Mouse (Mus musculus) stomach, embryonic 16.5 days (tissue): Measurements from ENCODE around the gene Hist1h3h. TPM values are rescaled to one million over a fixed set of nuclear protein-coding genes. Genes with fewer than 3 reads are reported as not detected.
"Not testable (repeated sequence)": the region's sequence is repeated elsewhere in the genome, so short reads cannot be mapped to it uniquely, and the experiment has no call there.

Experiments
- ATAC-seq: fragments of 200-750 bp; cut with Nextera tagmentation; 2 replicates; pipeline ENCODE4 v1.8.0; 2017; ENCODE audit warnings: moderate number of reproducible peaks, moderate TSS enrichment; ENCODE audit not compliant: insufficient read depth, low FRiP score
- H3K27ac ChIP-seq: fragments of 300-500 bp; sonication (generic); 2 replicates; pipeline ENCODE4 v1.5.1; 2014; ENCODE audit warnings: low read length
- H3K27me3 ChIP-seq: fragments of 300-500 bp; sonication (generic); 2 replicates; pipeline ENCODE4 v1.6.1; 2014; ENCODE audit warnings: low read length, control low read depth, mixed read lengths; ENCODE audit not compliant: control insufficient read depth, insufficient read depth
- H3K36me3 ChIP-seq: fragments of 300-500 bp; sonication (generic); 2 replicates; pipeline ENCODE4 v1.6.1; 2014; ENCODE audit warnings: low read length; ENCODE audit not compliant: control insufficient read depth, insufficient read depth
- H3K4me1 ChIP-seq: fragments of 300-500 bp; sonication (generic); 2 replicates; pipeline ENCODE4 v1.6.1; 2014; ENCODE audit warnings: low read length, control low read depth, mixed read lengths; ENCODE audit not compliant: control insufficient read depth, insufficient read depth
- H3K4me2 ChIP-seq: fragments of 300-500 bp; sonication (generic); 2 replicates; pipeline ENCODE4 v1.6.1; 2014; ENCODE audit warnings: low read depth, low read length, mixed read lengths
- H3K4me3 ChIP-seq: fragments of 300-500 bp; sonication (generic); replicated peaks from 2 replicates; pipeline ENCODE4 v1.5.1; 2014; ENCODE audit warnings: mild to moderate bottlenecking, low read length
- H3K9ac ChIP-seq: fragments of 300-500 bp; sonication (generic); 2 replicates; pipeline ENCODE4 v1.6.1; 2014; ENCODE audit warnings: low read length
- H3K9me3 ChIP-seq: fragments of 300-500 bp; sonication (generic); replicated peaks from 2 replicates; pipeline ENCODE4 v1.6.1; 2016; ENCODE audit warnings: low read length, control low read depth; ENCODE audit not compliant: control insufficient read depth
- WGBS: fragments of 180-500 bp; shearing (Covaris S2); extraction: QIAGEN DNeasy Blood & Tissue Kit; methylation state at CpG from one replicate; pipeline ENCODE4 v1.1.7; 2014; 5-methylcytosine and 5-hydroxymethylcytosine counted together
- polyA plus RNA-seq: library from polyadenylated mRNA; unstranded; fragments of >200 nt; fragmentation: Nextera tagmentation; extraction: Ambion mirVana; gene quantifications from 2 replicates; pipeline ENCODE4 v1.2.1, GENCODE M21; 2015

Hist1h3h gene
- polyA plus RNA-seq, 1 experiment from 2014 or later, result 4.6 TPM

DNA sequence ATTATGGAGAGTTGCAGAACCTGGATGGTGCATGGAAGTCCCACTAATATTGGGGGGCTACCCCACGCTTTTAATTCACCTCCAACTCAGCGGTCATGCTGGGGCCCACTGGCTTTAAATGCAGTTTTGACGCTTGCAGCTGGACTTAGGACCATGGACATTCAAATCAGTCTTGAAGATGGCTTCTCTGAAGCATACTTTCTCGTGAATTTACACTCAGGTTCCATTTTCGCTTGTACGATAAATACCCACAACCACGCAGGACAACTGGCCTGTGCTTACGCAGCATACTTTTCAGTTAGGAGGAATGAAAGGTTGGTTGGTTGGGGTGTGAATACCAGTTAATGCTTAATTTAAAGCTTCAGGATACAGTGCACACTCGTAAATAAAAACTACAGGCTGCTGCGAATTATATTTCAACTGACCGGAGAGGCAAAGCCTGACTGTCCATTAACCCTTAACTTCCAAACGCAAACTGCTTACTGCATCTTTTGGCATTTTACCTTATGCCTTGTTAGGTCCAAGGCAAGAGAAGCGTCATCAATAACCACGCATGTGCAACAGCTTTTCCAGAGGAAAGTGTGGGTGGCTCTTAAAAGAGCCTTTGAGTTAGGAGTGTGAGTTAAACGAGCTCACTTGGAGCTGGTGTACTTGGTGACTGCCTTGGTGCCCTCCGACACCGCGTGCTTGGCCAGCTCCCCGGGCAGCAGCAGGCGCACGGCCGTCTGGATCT lies 2.2 kb upstream of the Hist1h3h start:
- H3K4me1 ChIP-seq, result peaks cover 16% of the 10 kb centered on the region
- WGBS, result 1% methylated on average over 22 of the region's 22 CpGs
- H3K4me3 ChIP-seq, result peak overlapping the region; percentile 57
- no peaks in the 10 kb centered on the region for H3K27me3 ChIP-seq
- H3K9me3 ChIP-seq, result no peaks in the 10 kb centered on the region
- H3K4me2 ChIP-seq, result peak overlapping the region; percentile 70
- no peak for ATAC-seq
- no peaks in the 10 kb centered on the region for H3K36me3 ChIP-seq
- H3K27ac ChIP-seq, result peak overlapping the region; percentile 84
- H3K9ac ChIP-seq, result peak overlapping the region; percentile 73

DNA sequence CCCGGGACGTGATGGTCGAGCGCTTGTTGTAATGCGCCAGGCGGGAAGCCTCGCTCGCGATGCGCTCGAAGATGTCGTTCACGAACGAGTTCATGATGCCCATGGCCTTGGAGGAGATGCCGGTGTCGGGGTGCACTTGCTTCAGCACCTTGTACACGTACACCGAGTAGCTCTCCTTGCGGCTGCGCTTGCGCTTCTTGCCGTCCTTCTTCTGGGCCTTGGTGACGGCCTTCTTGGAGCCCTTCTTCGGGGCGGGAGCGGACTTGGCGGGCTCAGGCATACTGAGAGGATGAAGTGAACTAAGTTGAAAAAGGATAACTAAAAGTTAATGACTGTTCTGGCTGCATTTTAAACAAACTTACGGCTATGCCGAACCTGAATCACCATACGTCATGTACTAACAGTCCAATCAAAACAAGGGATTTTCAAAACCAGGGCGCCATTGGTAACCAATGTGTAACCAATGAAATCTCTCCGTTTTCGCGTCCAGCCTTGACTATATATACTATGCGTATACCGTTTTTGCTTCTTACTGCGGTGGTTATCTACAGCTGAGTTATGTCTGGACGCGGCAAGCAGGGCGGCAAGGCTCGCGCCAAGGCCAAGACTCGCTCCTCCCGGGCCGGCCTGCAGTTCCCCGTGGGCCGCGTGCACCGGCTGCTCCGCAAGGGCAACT lies 1.5 kb upstream of the Hist1h3h start, which contains the start of the genes Hist1h2bl and Hist1h2ai:
TSS of gene Hist1h2bl (minus strand) at position 280 of the 676 bp plus-strand sequence.
TSS of gene Hist1h2ai (plus strand) at position 559 of the 676 bp plus-strand sequence.
- peak within 1 kb of the TSS; percentile 57 for H3K4me3 ChIP-seq
- not testable (repeated sequence) for H3K9me3 ChIP-seq, H3K27me3 ChIP-seq, H3K36me3 ChIP-seq
- peak within 1 kb of the TSS; percentile 97 for H3K27ac ChIP-seq
- H3K4me2 ChIP-seq, result peak within 1 kb of the TSS; percentile 83
- peaks cover 20% of the 10 kb centered on the region for H3K4me1 ChIP-seq
- ATAC-seq, result peak; percentile 95
- H3K9ac ChIP-seq, result peak within 1 kb of the TSS; percentile 79
- WGBS, result under 1% methylated on average over 28 of the region's 50 CpGs

DNA sequence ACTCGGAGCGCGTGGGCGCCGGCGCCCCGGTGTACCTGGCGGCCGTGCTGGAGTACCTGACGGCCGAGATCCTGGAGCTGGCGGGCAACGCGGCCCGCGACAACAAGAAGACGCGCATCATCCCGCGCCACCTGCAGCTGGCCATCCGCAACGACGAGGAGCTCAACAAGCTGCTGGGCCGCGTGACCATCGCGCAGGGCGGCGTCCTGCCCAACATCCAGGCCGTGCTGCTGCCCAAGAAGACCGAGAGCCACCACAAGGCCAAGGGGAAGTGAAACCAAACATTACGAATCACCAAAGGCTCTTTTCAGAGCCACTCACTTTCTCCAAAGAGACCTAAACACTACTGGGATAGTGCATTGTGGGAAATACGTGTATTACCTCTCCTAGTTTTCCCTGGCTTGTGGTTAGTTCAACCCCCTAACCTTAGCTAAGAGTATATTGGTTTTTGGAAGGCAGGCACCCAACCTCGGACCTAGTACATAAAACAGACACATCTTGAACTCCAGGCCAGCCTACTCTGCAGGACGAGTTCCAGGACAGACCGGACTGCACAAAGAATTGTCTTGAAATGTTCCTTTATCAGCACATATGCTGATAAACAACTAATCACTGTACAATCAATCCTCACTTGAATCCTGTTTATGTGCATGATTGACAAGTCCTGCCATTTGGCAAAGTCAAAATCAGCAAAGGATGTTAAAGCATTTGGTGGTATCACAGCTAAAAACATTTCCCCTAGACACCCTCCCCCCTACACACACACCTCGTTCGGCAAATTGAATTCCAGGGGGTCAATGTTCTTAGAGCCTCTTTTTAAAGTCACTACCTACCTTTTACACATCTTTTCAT lies 693 bp upstream of the Hist1h3h start:
- peak overlapping the region; percentile 79 for H3K9ac ChIP-seq
- peak overlapping the region; percentile 57 for H3K4me3 ChIP-seq
- peak overlapping the region; percentile 97 for H3K27ac ChIP-seq
- H3K36me3 ChIP-seq, ATAC-seq, H3K27me3 ChIP-seq, H3K9me3 ChIP-seq: not testable (repeated sequence)
- 0% methylated on average over 9 of the region's 38 CpGs for WGBS
- H3K4me1 ChIP-seq, result peaks cover 21% of the 10 kb centered on the region
- peak overlapping the region; percentile 83 for H3K4me2 ChIP-seq

DNA sequence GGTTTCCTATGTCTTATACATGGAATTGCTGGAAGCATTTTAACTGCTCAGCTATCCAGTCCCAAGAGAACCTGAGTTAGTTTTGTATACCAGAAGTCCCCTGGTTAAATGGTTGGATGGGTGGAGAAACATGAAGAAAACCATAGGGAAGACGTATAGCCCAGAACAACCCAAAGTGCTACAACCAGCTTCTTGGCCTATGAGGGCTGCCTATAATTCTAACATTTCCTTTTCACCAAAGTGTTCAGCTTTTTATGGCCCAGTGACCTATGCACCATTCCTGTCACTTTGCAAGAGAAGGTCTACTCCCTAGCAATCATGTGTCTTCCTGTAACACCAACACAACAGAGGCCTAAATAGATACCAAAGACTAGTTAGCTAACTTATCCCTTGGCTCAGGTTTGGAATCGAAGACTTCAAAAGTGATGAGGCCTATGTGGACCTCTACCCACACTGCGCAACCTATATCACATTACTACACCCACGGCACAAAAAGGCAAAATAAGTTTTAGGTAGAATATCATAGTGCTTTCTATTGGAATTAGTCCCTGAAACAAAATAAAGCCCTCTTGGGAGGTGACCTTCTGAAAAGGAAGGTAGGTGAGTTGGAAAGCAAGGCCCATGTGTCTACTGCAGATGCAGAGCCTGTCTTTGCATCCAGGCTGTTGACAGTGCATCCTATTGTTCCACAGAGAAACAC lies 1.1 kb downstream of the Hist1h3h start:
- H3K4me1 ChIP-seq, result peaks cover 24% of the 10 kb centered on the region
- no peaks in the 10 kb centered on the region for H3K9me3 ChIP-seq
- H3K27ac ChIP-seq, result peak overlapping the region; percentile 75
- 51% methylated on average over 4 of the region's 4 CpGs for WGBS
- no peaks in the 10 kb centered on the region for H3K36me3 ChIP-seq
- H3K4me3 ChIP-seq, result peak overlapping the region; percentile 49
- peak overlapping the region; percentile 74 for H3K9ac ChIP-seq
- ATAC-seq, result no peak
- H3K27me3 ChIP-seq, result no peaks in the 10 kb centered on the region
- peak overlapping the region; percentile 68 for H3K4me2 ChIP-seq

DNA sequence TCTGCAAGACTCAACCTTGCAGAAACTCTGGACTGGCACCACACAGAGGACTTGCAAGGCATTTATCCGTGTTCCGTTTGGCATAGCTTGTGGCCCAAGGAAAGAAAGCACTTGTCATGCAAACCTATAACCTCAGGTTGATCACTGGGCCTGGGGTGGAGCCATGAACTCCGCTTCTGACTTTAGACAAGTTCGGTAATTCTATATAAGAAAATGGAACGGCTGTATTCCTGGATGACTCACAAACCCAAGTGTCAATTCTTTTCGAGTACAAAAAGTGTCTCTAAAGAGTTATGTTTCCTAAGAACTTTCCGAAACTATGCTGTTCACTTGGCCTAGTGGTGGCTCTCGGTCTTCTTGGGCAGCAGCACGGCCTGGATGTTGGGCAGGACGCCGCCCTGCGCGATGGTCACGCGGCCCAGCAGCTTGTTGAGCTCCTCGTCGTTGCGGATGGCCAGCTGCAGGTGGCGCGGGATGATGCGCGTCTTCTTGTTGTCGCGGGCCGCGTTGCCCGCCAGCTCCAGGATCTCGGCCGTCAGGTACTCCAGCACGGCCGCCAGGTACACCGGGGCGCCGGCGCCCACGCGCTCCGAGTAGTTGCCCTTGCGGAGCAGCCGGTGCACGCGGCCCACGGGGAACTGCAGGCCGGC lies 3.8 kb downstream of the Hist1h3h start:
- peak overlapping the region; percentile 80 for H3K27ac ChIP-seq
- ATAC-seq, H3K9me3 ChIP-seq, H3K27me3 ChIP-seq, H3K36me3 ChIP-seq: not testable (repeated sequence)
- WGBS, result 2% methylated on average over 21 of the region's 44 CpGs
- H3K4me2 ChIP-seq, result peak overlapping the region; percentile 58
- peaks cover 15% of the 10 kb centered on the region for H3K4me1 ChIP-seq
- peak overlapping the region; percentile 68 for H3K9ac ChIP-seq
- H3K4me3 ChIP-seq, result peak overlapping the region; percentile 50

DNA sequence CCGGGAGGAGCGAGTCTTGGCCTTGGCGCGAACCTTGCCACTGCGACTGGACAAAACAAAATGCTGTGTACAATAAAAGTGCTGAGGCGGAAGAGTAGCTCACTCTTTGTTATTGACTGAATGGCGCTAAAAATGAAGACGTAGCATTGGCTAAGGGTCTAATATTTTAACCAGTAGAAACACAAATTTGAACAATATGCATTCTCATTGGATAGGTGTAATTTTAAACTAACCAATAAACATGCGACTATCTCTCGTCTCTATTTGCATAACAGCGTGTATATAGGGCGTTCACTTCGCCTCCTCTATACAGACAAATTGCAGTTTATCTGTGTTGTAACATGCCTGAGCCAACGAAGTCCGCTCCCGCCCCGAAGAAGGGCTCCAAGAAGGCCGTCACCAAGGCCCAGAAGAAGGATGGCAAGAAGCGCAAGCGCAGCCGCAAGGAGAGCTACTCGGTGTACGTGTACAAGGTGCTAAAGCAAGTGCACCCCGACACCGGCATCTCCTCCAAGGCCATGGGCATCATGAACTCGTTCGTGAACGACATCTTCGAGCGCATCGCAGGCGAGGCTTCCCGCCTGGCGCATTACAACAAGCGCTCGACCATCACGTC lies 4.4 kb downstream of the Hist1h3h start, which contains the start of gene Hist1h2bm:
TSS of gene Hist1h2bm (plus strand) at position 288 of the 616 bp plus-strand sequence.
- peak; percentile 95 for ATAC-seq
- WGBS, result under 1% methylated on average over 37 of the region's 37 CpGs
- Histone ChIP-seq H3K9ac (peak within 1 kb of the TSS; percentile 68), H3K4me3 (peak within 1 kb of the TSS; percentile 50), H3K27ac (peak within 1 kb of the TSS; percentile 86), H3K4me1 (peaks cover 13% of the 10 kb centered on the region), H3K4me2 (peak within 1 kb of the TSS; percentile 58)
- not testable (repeated sequence) for H3K27me3 ChIP-seq, H3K36me3 ChIP-seq, H3K9me3 ChIP-seq

DNA sequence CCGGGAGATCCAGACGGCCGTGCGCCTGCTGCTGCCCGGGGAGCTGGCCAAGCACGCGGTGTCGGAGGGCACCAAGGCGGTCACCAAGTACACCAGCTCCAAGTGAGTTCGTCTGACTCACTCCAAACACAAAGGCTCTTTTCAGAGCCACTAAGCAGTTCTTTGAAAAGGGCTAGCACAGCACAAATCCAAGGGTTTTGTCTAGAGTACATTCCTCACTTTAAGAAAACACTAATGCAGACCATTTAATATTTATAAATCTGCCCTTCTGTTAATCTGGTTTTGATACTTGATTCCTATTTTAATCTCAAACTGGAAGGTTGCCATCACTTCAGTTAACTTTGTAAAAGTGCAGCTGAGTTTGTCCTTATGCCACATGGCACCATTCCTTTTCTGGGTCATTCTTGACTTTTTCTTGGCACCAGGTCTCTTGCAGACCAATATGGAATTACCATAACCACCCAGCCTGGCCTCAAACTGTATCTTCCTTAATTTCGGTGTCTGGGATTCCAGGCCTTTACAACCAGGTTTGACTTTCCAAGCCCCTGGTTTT lies 5.0 kb downstream of the Hist1h3h start:
- Histone ChIP-seq H3K4me3 (peak overlapping the region; percentile 50), H3K4me1 (peaks cover 10% of the 10 kb centered on the region), H3K27ac (peak overlapping the region; percentile 86), H3K4me2 (peak overlapping the region; percentile 51), H3K9me3 (no peaks in the 10 kb centered on the region), H3K9ac (peak overlapping the region; percentile 61), H3K36me3 (no peaks in the 10 kb centered on the region), H3K27me3 (no peaks in the 10 kb centered on the region)
- peak; percentile 19; the same call in 1 of the 2 replicates for ATAC-seq
- WGBS, result 3% methylated on average over 11 of the region's 11 CpGs
